Mouse (Mus musculus) myocyte (in vitro differentiated cells): ENCODE measurements around the gene Ciz1.

Experiments
- CEBPB ChIP-seq: IDR thresholded peaks from 2 replicates; pipeline ENCODE4 v1.6.1; 2011; ENCODE audit warnings: mild to moderate bottlenecking, moderate library complexity; ENCODE audit not compliant: poor library complexity, insufficient read depth, severe bottlenecking
- E2F4 ChIP-seq: IDR thresholded peaks from one replicate; pipeline ENCODE4 v1.6.1; 2011; ENCODE audit warnings: mild to moderate bottlenecking, control low read depth, moderate library complexity; ENCODE audit not compliant: insufficient read depth
- MYOG ChIP-seq, 3 experiments: IDR thresholded peaks; one replicate each; pipeline ENCODE4 v1.6.1; 2011; ENCODE audit warnings: control low read depth in 2 of 3, low read depth in 2 of 3, mild to moderate bottlenecking in 2 of 3; ENCODE audit not compliant: insufficient read length in 2 of 3, control insufficient read depth in 1 of 3, insufficient read depth in 1 of 3
- POLR2A ChIP-seq: IDR thresholded peaks from one replicate; pipeline ENCODE4 v1.6.1; 2011; ENCODE audit warnings: low read depth, mild to moderate bottlenecking, control low read depth, moderate library complexity; ENCODE audit not compliant: insufficient read length
- POLR2AphosphoS2 ChIP-seq: IDR thresholded peaks from one replicate; pipeline ENCODE4 v1.6.1; 2011; ENCODE audit warnings: low read depth, control low read depth; ENCODE audit not compliant: insufficient read length
- REST ChIP-seq: IDR thresholded peaks from one replicate; pipeline ENCODE4 v1.6.1; 2011; ENCODE audit warnings: mild to moderate bottlenecking, control low read depth, moderate library complexity; ENCODE audit not compliant: insufficient read depth, insufficient read length
- USF1 ChIP-seq: IDR thresholded peaks from one replicate; pipeline ENCODE4 v1.6.1; 2011; ENCODE audit warnings: low read depth, mild to moderate bottlenecking, control low read depth, moderate library complexity

DNA sequence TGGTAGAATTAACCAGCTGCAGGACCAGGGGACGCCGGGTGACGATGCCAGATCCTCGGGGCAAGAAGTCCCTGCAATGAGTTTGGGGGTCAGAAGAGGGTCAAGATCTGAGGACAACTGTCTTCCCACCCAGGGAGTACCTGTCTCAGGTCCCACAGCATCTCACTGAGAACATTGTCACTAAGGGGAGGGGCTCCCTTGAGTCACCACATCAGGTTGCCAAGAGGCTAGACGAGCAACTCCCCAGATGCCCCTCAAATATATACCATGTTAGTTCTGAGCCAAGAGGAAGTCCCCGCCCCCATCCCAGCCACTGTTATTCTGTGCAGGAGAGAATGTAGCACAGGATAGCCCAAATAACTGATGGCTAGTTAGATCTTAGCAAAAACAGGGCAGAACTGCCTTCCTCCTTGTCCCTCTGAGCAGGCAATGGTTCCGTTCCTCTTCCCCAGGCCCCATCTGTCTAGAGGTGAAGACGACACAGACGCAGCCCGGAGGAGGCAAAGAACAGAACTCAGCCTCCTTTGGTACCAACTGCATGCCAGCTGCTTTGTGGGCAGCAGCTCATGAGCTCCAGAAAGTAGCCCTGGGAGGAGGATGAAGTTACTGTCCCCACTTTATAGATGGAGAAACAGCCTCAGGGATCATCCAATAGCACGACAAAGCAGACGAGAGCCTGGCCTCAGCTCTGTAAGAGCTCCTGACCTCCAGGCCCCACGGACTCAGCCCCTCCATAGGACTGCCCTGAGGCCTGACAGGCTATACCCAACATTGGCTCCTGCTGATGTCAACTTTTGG, 11.1 kb upstream of the Ciz1 start:
- TF ChIP-seq POLR2A (no peak), USF1 (no peak), CEBPB (no peak), E2F4 (no peak), REST (no peak), MYOG (IDR thresholded peaks at IDR 0.05; ENCODE audit: control insufficient read depth in 1 of 3, insufficient read depth in 1 of 3, insufficient read length in 2 of 3, low read depth in 2 of 3) (no peak), POLR2AphosphoS2 (no peak)
